Mouse (Mus musculus) gastrocnemius, postnatal 14 days (tissue): ENCODE results near the gene Foxm1. TPM values are rescaled to one million over a fixed set of nuclear protein-coding genes. Genes with fewer than 3 reads are reported as not detected.
"Not testable (repeated sequence)": the region's sequence is repeated elsewhere in the genome, so short reads cannot be mapped to it uniquely, and the experiment has no call there.

Source experiments
- DNase-seq: peaks from one replicate; pipeline ENCODE4 v3.0.0; 2021; ENCODE audit warnings: mixed read lengths
- intact Hi-C: fragments of 180-260 bp; cut with DNase I; formaldehyde crosslinking; loops from one replicate; pipeline ENCODE4 v1.15.1; 2025; ENCODE audit warnings: low total_unique reads
- total RNA-seq, 2 experiments: library from RNA; stranded (reverse); gene quantifications; 2 replicates each; pipeline ENCODE4 v1.2.3; 2021

The Foxm1 gene
- total RNA-seq, 2 experiments from 2014 or later: 4.1 to 4.4 TPM

- intact Hi-C loops: no loop called here
- no peak for DNase-seq
Observed at GRCm38 (mm10) chr6:128366466-128366865, 3.7 kb downstream of the Foxm1 start.

DNA sequence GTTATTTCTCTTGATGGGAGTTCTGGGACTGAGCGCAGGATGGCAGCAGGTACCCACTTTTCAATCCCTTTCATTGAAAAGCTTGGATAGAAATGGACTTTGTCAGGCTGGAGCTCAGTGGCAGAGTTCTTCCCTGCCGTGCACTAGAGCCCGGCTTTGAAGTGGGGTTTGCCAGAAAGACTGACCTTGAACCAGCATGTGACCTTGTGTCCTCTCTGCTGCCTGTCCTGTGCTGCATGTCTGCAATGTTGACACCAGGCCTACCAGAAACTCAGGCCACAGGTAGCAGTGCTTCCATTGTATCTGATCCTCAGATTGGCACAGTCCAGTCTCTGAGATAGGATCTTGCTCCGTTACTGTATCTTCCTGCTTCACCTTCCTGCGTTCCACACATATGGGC lies 7.3 kb downstream of the Foxm1 start:
- intact Hi-C loops: loop anchor here (5.0 kb wide), 1 partner anchor 42 kb away; no protein-coding TSS in a partner anchor
- DNase-seq: no peak

GRCm38 (mm10) chr6:128375192-128375591 lies 12.4 kb downstream of the Foxm1 start, which contains the start of the genes Tex52 and Gm44596:
Tex52 (plus strand) TSS chr6:128375456.
Gm44596 (plus strand) TSS chr6:128375503.
- intact Hi-C loops: no loop called here
- peak; percentile 53 for DNase-seq

DNA sequence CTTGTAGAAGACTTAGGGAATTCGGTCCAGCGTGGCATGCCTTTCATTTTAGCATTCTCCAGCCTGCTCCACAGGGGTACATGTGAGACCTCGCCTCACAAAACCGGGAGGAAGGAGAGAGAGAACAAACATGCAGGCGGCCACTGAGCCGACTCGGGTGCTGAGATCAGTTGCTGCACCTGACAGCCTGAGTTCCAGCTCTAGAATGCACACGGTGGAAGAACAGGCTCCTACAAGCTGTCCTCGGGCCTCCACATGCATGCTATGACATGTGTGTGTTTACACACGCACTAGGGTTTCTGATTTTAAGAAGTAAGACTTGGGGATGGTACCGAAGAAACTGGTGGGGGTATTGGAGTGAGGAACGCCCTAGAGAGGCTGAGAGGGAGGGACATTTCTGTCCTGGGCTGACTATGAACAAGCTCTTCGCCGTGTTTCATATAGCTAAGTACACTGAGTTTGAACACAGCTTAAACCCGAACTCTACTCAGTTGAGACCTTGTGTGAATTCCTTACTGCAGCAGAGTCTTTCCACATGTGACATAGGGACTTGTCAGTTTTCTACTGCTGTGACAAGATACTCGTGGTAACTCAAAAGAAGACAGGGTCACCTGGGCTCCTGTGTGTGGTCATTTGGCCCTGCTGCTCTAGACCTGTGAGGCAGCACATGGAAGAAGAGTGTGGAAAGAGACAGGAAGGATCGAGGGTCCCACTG lies 13.8 kb downstream of the Foxm1 start:
- intact Hi-C loops: no loop called here

DNA sequence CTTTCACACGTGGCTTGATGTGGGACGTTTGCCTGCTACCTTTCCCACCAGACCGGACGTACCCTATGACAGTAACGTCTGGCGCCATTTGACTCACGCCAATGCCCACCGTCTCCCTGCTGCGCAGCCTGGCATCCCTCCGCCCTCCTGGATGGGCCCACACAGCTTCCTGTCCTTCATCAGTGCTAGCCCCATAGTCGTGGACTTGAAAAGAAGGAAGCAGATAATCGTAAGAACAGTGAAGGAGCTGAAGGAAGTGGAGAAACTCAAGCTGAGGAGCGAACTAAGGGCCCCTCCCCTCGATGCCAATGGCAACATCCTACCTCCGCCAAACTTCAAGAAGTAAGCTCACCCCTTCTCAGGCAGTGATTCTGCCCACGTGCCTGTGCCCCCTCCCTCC lies 16.9 kb downstream of the Foxm1 start:
- intact Hi-C loops: no loop called here
- no peak for DNase-seq

More for the DNA sequence above, 13.8 kb downstream of the Foxm1 start:
- no peak for DNase-seq

GRCm38 (mm10) chr6:128380594-128381167 lies 17.9 kb downstream of the Foxm1 start:
- DNase-seq, intact Hi-C loops: not testable (repeated sequence)

- intact Hi-C loops: no loop called here
Observed at GRCm38 (mm10) chr6:128381254-128381653, 18.5 kb downstream of the Foxm1 start.

DNA sequence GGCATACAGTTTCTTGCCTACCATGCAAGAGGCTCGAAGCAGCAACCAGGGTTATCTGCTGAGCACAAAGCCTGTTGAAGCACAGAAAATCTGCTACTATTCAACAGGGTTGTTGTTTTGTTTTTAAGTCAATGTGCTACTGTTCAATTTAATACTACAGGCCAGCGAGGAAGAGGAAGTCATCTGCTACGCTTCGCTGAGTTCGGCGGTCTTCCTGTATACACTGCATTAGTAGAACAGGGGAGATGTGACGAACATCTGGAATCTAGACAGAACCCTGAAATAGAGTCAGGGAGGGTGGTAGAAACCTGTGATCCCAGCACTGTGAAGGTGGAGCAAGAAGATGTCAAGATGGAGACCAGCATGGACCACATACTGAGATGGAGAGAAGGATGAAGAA lies 21.0 kb downstream of the Foxm1 start:
- DNase-seq: no peak
- intact Hi-C loops: no loop called here

More at GRCm38 (mm10) chr6:128381254-128381653, 18.5 kb downstream of the Foxm1 start:
- DNase-seq: no peak

- no peak for DNase-seq
Observed at GRCm38 (mm10) chr6:128385026-128385425, 22.3 kb downstream of the Foxm1 start.

DNA sequence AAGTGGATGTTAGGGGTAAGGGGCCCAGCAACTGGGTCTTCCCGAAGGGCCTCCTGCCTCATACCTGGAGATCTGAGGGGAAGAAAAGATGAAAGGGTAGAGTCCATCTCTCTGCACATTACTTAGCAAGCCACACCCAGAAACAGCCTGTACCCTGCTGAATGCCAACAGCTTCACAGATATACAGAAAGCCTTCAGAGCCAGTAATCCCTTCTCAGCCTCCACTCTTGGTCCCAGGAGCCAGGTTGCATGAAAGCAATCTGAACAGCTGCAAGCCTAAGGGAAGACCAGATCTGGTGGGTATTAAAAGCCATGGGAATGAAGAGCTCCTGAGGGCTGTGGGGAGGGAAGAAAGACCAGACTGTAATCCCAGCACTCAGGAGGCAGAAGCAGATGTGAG lies 26.4 kb downstream of the Foxm1 start:
- intact Hi-C loops: no loop called here
- DNase-seq: no peak

More at GRCm38 (mm10) chr6:128385026-128385425, 22.3 kb downstream of the Foxm1 start:
- intact Hi-C loops: no loop called here

GRCm38 (mm10) chr6:128390683-128391082 lies 27.9 kb downstream of the Foxm1 start:
- intact Hi-C loops: no loop called here
- no peak for DNase-seq

DNA sequence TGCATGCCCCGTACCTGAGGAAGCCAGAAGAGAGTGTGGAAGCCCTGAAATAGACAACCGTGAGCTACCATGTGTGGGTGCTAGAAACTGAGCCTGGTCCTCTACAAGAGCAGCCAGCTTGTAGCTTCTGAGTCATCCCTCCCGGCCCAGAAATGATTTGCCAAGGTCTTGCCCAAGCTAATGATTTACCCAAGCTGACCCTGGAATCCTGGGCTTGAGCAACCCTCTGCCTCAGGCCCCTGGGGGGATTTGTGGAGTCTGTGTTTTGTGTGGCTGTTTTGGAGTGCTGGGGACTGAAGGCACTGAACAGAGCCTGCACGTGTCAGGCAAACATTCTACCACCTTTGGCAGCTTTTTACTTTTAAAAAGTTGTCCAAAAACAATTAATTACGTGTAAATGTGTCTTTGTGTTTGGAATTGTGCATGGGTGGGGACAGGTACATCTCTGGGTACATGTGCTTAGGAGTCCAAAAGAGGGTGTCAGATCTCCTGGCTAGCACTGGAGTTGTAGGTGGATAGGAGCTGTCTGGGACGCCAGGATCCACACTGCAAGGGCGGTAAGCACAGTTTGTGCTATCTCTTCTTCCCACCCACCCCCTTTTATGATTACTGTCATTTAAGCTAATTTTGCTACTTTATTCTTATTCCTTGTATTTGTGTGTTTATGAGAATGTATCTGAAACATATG lies 35.0 kb downstream of the Foxm1 start:
- DNase-seq: no peak
- intact Hi-C loops: no loop called here

GRCm38 (mm10) chr6:128398996-128399395 lies 36.2 kb downstream of the Foxm1 start, which contains the start of gene Nrip2:
Nrip2 (plus strand) TSS chr6:128399296.
- intact Hi-C loops: no loop called here
- no peak for DNase-seq

- peak; percentile 36 for DNase-seq
- intact Hi-C loops: no loop called here
Observed at GRCm38 (mm10) chr6:128399421-128400185, 36.8 kb downstream of the Foxm1 start.

GRCm38 (mm10) chr6:128404708-128405107 lies 41.9 kb downstream of the Foxm1 start:
- DNase-seq: no peak
- intact Hi-C loops: no loop called here

DNA sequence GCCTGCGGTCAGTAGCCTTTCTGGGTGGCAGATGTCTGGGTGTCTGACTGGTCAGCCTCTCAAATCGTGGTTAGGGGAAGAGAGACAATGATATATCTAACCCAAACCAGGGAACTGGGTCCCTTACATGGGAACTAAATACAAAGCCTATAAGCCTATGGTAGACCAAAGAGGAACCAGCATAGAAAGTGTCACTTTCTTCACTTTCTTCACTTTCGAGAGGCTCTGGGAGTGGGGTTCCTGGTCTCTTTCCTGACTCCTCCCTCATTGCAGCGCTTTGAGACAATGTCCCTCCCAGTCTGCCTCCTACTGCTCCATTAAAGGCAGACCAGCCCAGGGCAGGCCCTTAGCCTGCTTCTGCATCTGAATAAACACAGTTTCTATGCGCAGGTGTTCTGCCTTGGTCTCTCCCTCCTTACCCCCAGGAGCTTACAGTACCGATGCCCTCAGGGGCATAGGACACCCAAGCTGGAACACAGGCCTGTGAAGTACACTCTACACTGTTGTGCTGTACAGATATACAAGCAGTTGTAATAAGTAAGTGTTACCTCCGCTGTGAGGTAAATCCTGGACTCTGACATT lies 45.9 kb downstream of the Foxm1 start:
- intact Hi-C loops: no loop called here

GRCm38 (mm10) chr6:128410305-128410704 lies 47.5 kb downstream of the Foxm1 start:
- intact Hi-C loops: loop anchor here (5.0 kb wide), 2 partner anchors 38 to 93 kb away; no protein-coding TSS in a partner anchor

More for the DNA sequence above, 45.9 kb downstream of the Foxm1 start:
- no peak for DNase-seq

DNA sequence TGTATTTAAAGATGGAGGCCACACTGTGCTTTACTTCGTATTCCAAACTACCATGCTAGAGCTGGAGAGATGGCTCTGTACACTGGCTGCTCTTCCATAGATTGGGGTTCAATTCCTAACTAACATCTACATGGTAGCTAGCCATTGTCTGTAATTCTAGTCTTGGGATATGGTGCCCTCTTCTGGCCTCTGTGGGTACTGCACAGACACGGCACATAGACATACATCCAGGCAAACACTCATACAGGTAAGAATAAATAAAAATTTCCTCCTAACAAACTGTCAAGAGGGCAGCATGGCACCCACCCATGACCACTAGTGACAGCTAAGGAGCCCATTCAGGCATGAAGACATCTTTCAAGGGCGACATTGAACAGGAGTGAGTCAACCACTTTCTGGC lies 48.3 kb downstream of the Foxm1 start:
- DNase-seq: peak; percentile 60
- intact Hi-C loops: loop anchor here (5.0 kb wide), 2 partner anchors 39 to 94 kb away; no protein-coding TSS in a partner anchor

More at GRCm38 (mm10) chr6:128410305-128410704, 47.5 kb downstream of the Foxm1 start:
- no peak for DNase-seq

GRCm38 (mm10) chr6:128416169-128416568 lies 53.4 kb downstream of the Foxm1 start:
- DNase-seq: no peak
- intact Hi-C loops: no loop called here
